Mouse (Mus musculus): ENCODE measurements around the gene Syap1.

- no peak for TF ChIP-seq CTCF (IDR thresholded peaks at IDR 0.05; ENCODE audit: low read depth)
- no peak for TF ChIP-seq EP300 (IDR thresholded peaks at IDR 0.05; ENCODE audit: low read depth)
Observed at GRCm38 (mm10) chrX:162828783-162829182, 59.5 kb downstream of the Syap1 start.
